Mouse (Mus musculus): ENCODE data around the gene Icam5.

Icam5 gene

GRCm38 (mm10) chr9:21014691-21015570 lies 16.9 kb upstream of the Icam5 start:
- DNase-seq: peak; percentile 60

- peak; percentile 82 for DNase-seq
Observed at GRCm38 (mm10) chr9:21015571-21016130, 16.2 kb upstream of the Icam5 start, which contains the start of gene Icam1. Icam1 (plus strand) TSS chr9:21015985.

GRCm38 (mm10) chr9:21016331-21017176 lies 15.3 kb upstream of the Icam5 start:
- DNase-seq: no peak

- no peak for DNase-seq
Observed at GRCm38 (mm10) chr9:21017177-21017575, 14.7 kb upstream of the Icam5 start.

GRCm38 (mm10) chr9:21018600-21018999 lies 13.3 kb upstream of the Icam5 start:
- no peak for DNase-seq

- no peak for DNase-seq
Observed at GRCm38 (mm10) chr9:21021363-21021762, 10.5 kb upstream of the Icam5 start.

- no peak for DNase-seq
Observed at GRCm38 (mm10) chr9:21022288-21022687, 9.6 kb upstream of the Icam5 start.

GRCm38 (mm10) chr9:21022726-21023125 lies 9.1 kb upstream of the Icam5 start:
- DNase-seq: no peak

GRCm38 (mm10) chr9:21025258-21025810 lies 6.5 kb upstream of the Icam5 start:
- DNase-seq: no peak

GRCm38 (mm10) chr9:21026849-21027248 lies 5.0 kb upstream of the Icam5 start:
- DNase-seq: no peak

- DNase-seq: no peak
Observed at GRCm38 (mm10) chr9:21027774-21028290, 4.0 kb upstream of the Icam5 start.

- DNase-seq: no peak
Observed at GRCm38 (mm10) chr9:21028560-21029110, 3.2 kb upstream of the Icam5 start.

- DNase-seq: peak; percentile 84
Observed at GRCm38 (mm10) chr9:21029291-21030054, 2.4 kb upstream of the Icam5 start, which contains the start of gene Icam4. Icam4 (plus strand) TSS chr9:21029373.

GRCm38 (mm10) chr9:21030055-21030600 lies 1.7 kb upstream of the Icam5 start:
- no peak for DNase-seq

- DNase-seq: peak; percentile 92
Observed at GRCm38 (mm10) chr9:21030781-21031250, 1.1 kb upstream of the Icam5 start.

GRCm38 (mm10) chr9:21031251-21031895 lies 500 bp upstream of the Icam5 start:
- DNase-seq: no peak

- DNase-seq: no peak
Observed at GRCm38 (mm10) chr9:21032491-21032890, 618 bp downstream of the Icam5 start.

GRCm38 (mm10) chr9:21033136-21033535 lies 1.3 kb downstream of the Icam5 start:
- peak; percentile 89 for DNase-seq

- DNase-seq: no peak
Observed at GRCm38 (mm10) chr9:21034481-21035085, 2.7 kb downstream of the Icam5 start.

- DNase-seq: no peak
Observed at GRCm38 (mm10) chr9:21035586-21035985, 3.7 kb downstream of the Icam5 start.
